Mouse (Mus musculus) kidney, adult 2 months (tissue): ENCODE measurements at regions not wholly inside any gene's neighbourhood (a gene's known extent, or its start where the extent isn't known, plus 50 kb on each side); places are given as distances from the start of the nearest gene placed in this dataset.

Experiments used
- CTCF ChIP-seq: fragments of 200-500 bp; conservative IDR thresholded peaks from 2 replicates; pipeline ENCODE4 v1.5.1; 2011; ENCODE audit warnings: low read depth, mild to moderate bottlenecking, control low read depth, low read length, moderate library complexity, mixed read lengths; ENCODE audit not compliant: insufficient read depth, insufficient read length
- POLR2A ChIP-seq: fragments of 200-500 bp; IDR thresholded peaks from one replicate; pipeline ENCODE4 v1.6.1; 2011; ENCODE audit warnings: low read depth, low read length, control low read depth

GRCm38 (mm10) chr14:105630867-105631680 is 265.5 kb downstream of the Spry2 start:
- TF ChIP-seq CTCF = no peak
- no peak for TF ChIP-seq POLR2A
